Mouse (Mus musculus) embryonic facial prominence, embryonic 14.5 days (tissue): ENCODE results near the gene Cd9. TPM values are rescaled to one million over a fixed set of nuclear protein-coding genes. Genes with fewer than 3 reads are reported as not detected.
A peak's percentile ranks its signal among the peaks of the same experiment; 100 is the strongest.

Source experiments
- ATAC-seq: fragments of 200-750 bp; cut with Nextera tagmentation; 2 replicates; pipeline ENCODE4 v1.8.0; 2017; ENCODE audit warnings: low read depth, moderate number of reproducible peaks, moderate TSS enrichment
- DNase-seq: peaks from one replicate; pipeline ENCODE4 v3.0.0-alpha.2; 2015; ENCODE audit warnings: low spot score
- H3K27ac ChIP-seq: fragments of 300-500 bp; sonication (generic); replicated peaks from 2 replicates; pipeline ENCODE4 v1.5.1; 2014; ENCODE audit warnings: low read depth, mild to moderate bottlenecking, low read length, moderate library complexity
- H3K27me3 ChIP-seq: fragments of 300-500 bp; sonication (generic); replicated peaks from 2 replicates; pipeline ENCODE4 v1.6.1; 2014; ENCODE audit warnings: low read length; ENCODE audit not compliant: control insufficient read depth, insufficient read depth
- H3K36me3 ChIP-seq: fragments of 300-500 bp; sonication (generic); 2 replicates; pipeline ENCODE4 v1.6.1; 2014; ENCODE audit warnings: low read length, mixed read lengths; ENCODE audit not compliant: control insufficient read depth, insufficient read depth
- H3K4me1 ChIP-seq: fragments of 300-500 bp; sonication (generic); 2 replicates; pipeline ENCODE4 v1.6.1; 2014; ENCODE audit warnings: antibody characterized with exemption, low read length; ENCODE audit not compliant: control insufficient read depth, insufficient read depth
- H3K4me2 ChIP-seq: fragments of 300-500 bp; sonication (generic); 2 replicates; pipeline ENCODE4 v1.6.1; 2014; ENCODE audit warnings: low read depth, mild to moderate bottlenecking, low read length, moderate library complexity, mixed read lengths
- H3K4me3 ChIP-seq: fragments of 300-500 bp; sonication (generic); 2 replicates; pipeline ENCODE4 v1.5.1; 2014; ENCODE audit warnings: low read depth, mild to moderate bottlenecking, low read length
- H3K9ac ChIP-seq: fragments of 300-500 bp; sonication (generic); 2 replicates; pipeline ENCODE4 v1.6.1; 2014; ENCODE audit warnings: low read depth, mild to moderate bottlenecking, low read length, moderate library complexity, mixed read lengths
- H3K9me3 ChIP-seq: fragments of 300-500 bp; sonication (generic); 2 replicates; pipeline ENCODE4 v1.6.1; 2016; ENCODE audit warnings: low read length; ENCODE audit not compliant: control insufficient read depth
- WGBS: fragments of 180-500 bp; shearing (Covaris S2); extraction: QIAGEN DNeasy Blood & Tissue Kit; methylation state at CpG from one replicate; pipeline ENCODE4 v1.1.7; 2014; 5-methylcytosine and 5-hydroxymethylcytosine counted together
- polyA plus RNA-seq: library from polyadenylated mRNA; unstranded; fragments of >200 nt; fragmentation: Nextera tagmentation; extraction: Ambion mirVana; gene quantifications from 2 replicates; pipeline ENCODE4 v1.2.1, GENCODE M21; 2014

Cd9 gene
- polyA plus RNA-seq, 1 experiment from 2014 or later: 245 TPM

DNA sequence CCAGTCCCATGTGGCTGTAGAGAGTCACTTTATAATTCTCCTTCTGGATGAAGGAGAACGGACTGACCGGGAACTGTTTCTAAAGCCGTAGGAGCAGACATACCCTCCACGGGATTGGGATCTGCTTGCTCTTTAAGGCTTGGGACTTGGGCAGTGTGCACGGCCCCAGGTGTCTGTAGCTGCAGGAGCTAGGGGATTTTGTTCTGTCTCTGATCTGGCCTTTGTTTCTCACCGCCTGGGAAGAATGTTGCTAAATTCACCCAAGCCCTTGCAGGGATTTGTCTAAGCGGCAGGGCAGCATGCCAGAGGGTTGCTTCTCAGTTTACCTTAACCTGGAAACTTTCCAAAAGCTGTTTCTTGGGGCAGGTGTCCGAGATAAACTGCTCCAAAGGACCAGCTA is 32.8 kb downstream of the Cd9 start:
- Histone ChIP-seq H3K27ac (no peak overlapping the region; the same call in 1 of the 2 replicates), H3K4me3 (no peak overlapping the region), H3K36me3 (peaks cover 30% of the 10 kb centered on the region), H3K4me1 (no peaks in the 10 kb centered on the region), H3K9ac (no peak overlapping the region), H3K27me3 (no peaks in the 10 kb centered on the region), H3K4me2 (no peak overlapping the region), H3K9me3 (no peaks in the 10 kb centered on the region)
- 51% methylated on average over 8 of the region's 8 CpGs for WGBS
- no peak for DNase-seq
- peak; percentile 69; the same call in 1 of the 2 replicates for ATAC-seq

DNA sequence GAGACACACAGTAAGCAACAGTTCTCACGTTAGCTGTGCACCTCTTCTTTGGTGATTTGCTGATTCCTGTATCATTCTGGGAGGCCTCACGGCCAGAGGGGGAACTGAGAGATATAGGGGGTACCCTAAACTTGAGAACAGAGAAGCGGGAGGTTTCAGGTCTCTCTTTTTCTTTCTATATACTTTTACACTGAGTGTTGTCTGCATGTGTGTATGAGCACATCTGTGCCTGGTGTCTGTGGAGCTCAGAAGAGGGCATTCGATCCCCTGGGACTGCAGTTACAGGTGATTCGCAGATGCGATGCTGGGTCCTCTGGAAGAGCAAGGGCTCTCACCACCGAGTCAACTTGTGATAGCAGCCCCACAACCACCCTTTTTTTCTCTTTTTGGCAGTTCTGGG is 33.3 kb downstream of the Cd9 start:
- peaks cover 30% of the 10 kb centered on the region for H3K36me3 ChIP-seq
- H3K4me1 ChIP-seq: peaks cover under 1% of the 10 kb centered on the region; the same call in 1 of the 2 replicates
- DNase-seq (no peak), ATAC-seq (no peak)
- H3K4me3 ChIP-seq: no peak overlapping the region
- H3K9me3 ChIP-seq: no peaks in the 10 kb centered on the region
- no peaks in the 10 kb centered on the region for H3K27me3 ChIP-seq
- H3K4me2 ChIP-seq: no peak overlapping the region
- WGBS: 77% methylated on average over 7 of the region's 7 CpGs
- no peak overlapping the region for H3K9ac ChIP-seq
- H3K27ac ChIP-seq: no peak overlapping the region

DNA sequence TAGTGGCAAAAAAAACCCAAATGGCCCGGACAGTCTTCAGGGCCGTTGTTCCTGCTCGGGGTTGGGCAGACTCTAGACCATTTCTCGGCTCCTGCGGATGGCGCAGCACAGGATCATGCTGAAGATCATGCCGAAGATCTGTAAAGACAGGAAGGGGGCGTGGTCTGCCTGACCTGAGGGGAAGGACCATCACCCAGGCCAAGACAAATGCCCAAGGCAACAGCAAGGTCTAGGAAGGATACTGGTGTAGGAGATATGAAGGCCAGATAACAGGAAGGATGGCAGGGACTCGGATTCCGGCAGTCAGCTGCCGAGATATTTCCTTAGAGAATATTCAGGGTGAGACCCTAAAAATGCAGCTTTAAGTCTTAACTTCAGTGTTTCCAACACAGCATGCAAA is 34.0 kb downstream of the Cd9 start:
- peaks cover 30% of the 10 kb centered on the region for H3K36me3 ChIP-seq
- H3K9me3 ChIP-seq: no peaks in the 10 kb centered on the region
- H3K27me3 ChIP-seq: no peaks in the 10 kb centered on the region
- no peak for DNase-seq
- no peak overlapping the region for H3K27ac ChIP-seq
- ATAC-seq: no peak
- 75% methylated on average over 11 of the region's 11 CpGs for WGBS
- no peak overlapping the region for H3K4me2 ChIP-seq
- peaks cover 7% of the 10 kb centered on the region; the same call in 1 of the 2 replicates for H3K4me1 ChIP-seq
- H3K9ac ChIP-seq: no peak overlapping the region
- no peak overlapping the region for H3K4me3 ChIP-seq

DNA sequence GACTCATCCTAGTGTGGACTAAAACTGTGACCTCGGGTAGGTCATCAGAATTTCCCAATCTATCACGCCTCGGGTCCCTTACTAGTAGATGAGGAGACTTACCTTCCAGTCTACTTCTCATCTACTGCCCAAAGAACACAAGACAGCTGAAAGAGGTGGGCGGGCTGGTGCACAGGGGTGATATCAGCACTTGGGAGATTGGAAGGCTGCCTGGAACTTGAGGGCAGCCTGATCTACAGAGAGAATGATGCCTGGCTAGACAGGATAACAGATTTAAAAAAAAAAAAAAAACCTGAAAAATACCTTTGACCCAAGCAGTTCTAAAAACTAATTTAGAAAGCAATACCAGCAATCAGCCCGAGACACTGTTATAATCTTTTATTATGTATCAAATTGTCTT is 34.7 kb downstream of the Cd9 start:
- ATAC-seq (no peak), DNase-seq (no peak)
- no peak overlapping the region for H3K9ac ChIP-seq
- peaks cover 30% of the 10 kb centered on the region for H3K36me3 ChIP-seq
- 96% methylated on average over 5 of the region's 5 CpGs for whole genome bisulfite sequencing
- no peaks in the 10 kb centered on the region for H3K27me3 ChIP-seq
- H3K4me2 ChIP-seq: no peak overlapping the region
- peaks cover 8% of the 10 kb centered on the region; the same call in 1 of the 2 replicates for H3K4me1 ChIP-seq
- no peak overlapping the region for H3K27ac ChIP-seq
- no peak overlapping the region for H3K4me3 ChIP-seq
- H3K9me3 ChIP-seq: no peaks in the 10 kb centered on the region

DNA sequence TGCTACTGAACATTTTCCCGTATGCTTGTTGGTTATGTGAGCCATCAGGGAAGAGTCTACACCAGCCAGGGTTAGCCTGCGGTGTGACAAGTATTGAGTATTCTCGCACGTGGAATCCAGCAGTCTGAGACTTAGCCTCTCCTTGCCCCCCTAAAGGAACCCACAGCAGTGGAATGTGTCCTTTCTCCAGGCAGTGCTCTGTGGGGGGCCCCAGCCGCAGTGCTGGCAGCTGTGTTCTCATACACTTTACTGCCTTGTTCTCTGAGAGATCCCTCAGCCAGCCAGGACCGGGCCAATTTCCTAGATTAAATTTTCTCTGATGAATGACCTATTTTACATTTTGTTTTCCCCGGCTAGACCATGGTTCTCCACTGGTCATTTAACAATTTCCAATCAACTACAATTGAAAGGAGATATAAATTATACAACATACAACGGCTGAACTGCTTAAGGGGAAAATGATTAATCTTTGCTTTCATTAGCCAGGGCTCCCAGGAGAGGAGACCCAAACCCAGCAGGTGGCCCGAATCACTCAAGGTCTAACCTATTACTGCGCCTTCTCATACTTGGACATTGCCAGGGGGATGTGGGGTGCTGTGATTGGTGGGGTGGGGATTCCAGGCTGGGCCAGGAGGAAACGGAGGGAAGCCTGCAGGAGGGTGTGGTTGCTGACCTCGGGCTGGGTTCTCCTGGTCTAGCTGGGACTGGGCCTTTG is 38.6 kb downstream of the Cd9 start:
- Histone ChIP-seq H3K27me3 (no peaks in the 10 kb centered on the region), H3K27ac (peak overlapping the region; percentile 48), H3K4me1 (peaks cover 12% of the 10 kb centered on the region), H3K4me3 (no peak overlapping the region), H3K9ac (no peak overlapping the region), H3K4me2 (no peak overlapping the region), H3K36me3 (peaks cover 15% of the 10 kb centered on the region), H3K9me3 (no peaks in the 10 kb centered on the region)
- WGBS: 31% methylated on average over 12 of the region's 12 CpGs
- DNase-seq: no peak
- peak; percentile 50 for ATAC-seq

DNA sequence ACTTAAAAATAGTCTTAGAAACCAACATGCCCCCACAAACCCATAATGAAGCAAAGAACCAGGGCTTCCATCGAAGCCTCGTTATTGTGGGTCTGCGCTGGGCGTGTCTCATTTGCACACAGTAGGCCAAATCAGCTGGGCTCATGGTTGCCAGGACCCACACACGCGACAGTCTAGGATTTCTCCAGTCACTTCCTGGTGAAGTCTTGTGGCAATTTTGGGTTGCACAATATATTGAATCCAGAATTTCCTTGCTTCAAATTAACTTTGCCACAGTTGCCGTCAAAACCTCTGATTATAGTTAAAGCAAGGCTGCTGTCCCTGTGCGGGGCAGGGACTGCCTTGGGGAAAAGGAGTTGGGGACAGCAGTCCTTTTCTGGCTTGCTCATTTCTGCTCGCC is 39.9 kb downstream of the Cd9 start:
- WGBS: 71% methylated on average over 9 of the region's 9 CpGs
- no peak for ATAC-seq

DNA sequence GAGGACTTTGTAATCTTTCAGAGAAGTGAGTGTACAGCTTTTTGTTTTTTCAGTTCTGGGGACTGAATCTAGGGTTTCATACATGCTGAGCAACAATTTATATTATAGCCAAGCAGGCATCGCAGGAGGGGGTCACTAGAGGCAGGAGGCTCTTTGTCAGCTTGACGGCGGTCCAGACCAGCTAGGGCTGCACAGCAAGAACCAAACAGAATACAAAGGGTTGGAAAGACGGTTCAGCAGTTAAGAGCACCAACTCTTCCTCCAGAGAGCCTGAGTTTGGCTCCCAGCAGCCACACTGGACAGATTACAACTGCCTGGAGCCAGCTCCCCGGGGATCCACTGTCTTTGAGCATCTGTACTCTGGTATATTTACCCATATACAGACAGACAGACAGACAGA is 40.3 kb downstream of the Cd9 start:
- no peak for DNase-seq
- ATAC-seq: no peak
- 46% methylated on average over 5 of the region's 5 CpGs for WGBS
- no peaks in the 10 kb centered on the region for H3K9me3 ChIP-seq
- H3K36me3 ChIP-seq: peaks cover 2% of the 10 kb centered on the region; the same call in 1 of the 2 replicates
- no peaks in the 10 kb centered on the region for H3K27me3 ChIP-seq
- H3K4me1 ChIP-seq: peaks cover 12% of the 10 kb centered on the region
- H3K9ac ChIP-seq: no peak overlapping the region
- H3K27ac ChIP-seq: no peak overlapping the region
- H3K4me3 ChIP-seq: no peak overlapping the region
- no peak overlapping the region for H3K4me2 ChIP-seq

More for the DNA sequence above, 39.9 kb downstream of the Cd9 start:
- Histone ChIP-seq H3K27ac (no peak overlapping the region), H3K27me3 (no peaks in the 10 kb centered on the region), H3K36me3 (peaks cover 6% of the 10 kb centered on the region), H3K4me3 (no peak overlapping the region), H3K4me1 (peaks cover 12% of the 10 kb centered on the region), H3K9me3 (no peaks in the 10 kb centered on the region), H3K9ac (no peak overlapping the region), H3K4me2 (no peak overlapping the region)
- no peak for DNase-seq

DNA sequence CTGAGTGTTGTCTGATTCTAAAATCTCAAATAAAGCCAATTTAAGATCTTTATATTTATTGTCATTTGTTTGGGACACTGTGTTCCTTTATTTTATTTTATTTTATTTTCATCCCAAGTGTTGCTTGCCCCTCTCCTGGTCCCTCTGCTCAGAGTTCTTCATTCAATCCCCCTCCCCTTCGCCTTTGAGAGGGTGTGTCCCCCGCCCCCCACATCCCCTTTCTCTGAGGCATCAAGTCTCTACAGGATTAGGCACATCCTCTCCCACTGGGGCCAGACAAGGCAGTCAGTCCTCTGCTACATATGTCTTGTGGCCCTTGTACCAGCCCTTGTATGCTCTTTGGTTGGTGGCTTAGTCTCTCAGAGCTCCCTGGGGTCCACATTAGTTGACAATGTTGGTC is 46.9 kb downstream of the Cd9 start:
- Histone ChIP-seq H3K27ac (no peak overlapping the region), H3K4me3 (no peak overlapping the region), H3K27me3 (no peaks in the 10 kb centered on the region), H3K9me3 (no peaks in the 10 kb centered on the region), H3K36me3 (no peaks in the 10 kb centered on the region), H3K9ac (no peak overlapping the region), H3K4me2 (no peak overlapping the region), H3K4me1 (peaks cover 3% of the 10 kb centered on the region)
- ATAC-seq: no peak
- 48% methylated on average over 2 of the region's 2 CpGs for WGBS
- DNase-seq: no peak

DNA sequence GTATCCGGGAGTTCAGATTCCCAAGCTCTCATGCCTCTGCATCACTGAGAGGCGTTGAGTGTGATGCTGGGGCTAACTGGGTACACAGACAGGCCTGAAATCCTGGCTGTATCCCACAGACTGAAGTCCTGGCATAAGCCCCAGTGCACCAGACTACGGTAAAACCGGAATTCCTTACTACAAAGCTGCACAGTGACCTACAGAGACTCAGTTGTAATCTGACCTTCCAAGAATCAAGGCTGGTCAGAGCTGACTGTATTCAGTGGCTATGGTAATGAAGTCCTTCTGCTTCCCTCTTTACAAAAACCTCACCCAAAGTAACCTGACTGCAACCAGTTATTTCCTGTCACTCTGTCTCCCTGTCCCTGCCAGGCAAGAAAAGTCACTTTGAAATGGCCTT is 47.4 kb downstream of the Cd9 start:
- Histone ChIP-seq H3K36me3 (no peaks in the 10 kb centered on the region), H3K4me3 (no peak overlapping the region), H3K27me3 (no peaks in the 10 kb centered on the region), H3K4me1 (peaks cover 3% of the 10 kb centered on the region), H3K9ac (no peak overlapping the region), H3K27ac (no peak overlapping the region), H3K4me2 (no peak overlapping the region), H3K9me3 (no peaks in the 10 kb centered on the region)
- WGBS: 25% methylated on average over 4 of the region's 4 CpGs
- peak; percentile 48 for DNase-seq
- peak; percentile 65; the same call in 1 of the 2 replicates for ATAC-seq
